Mouse (Mus musculus): ENCODE data around the gene Gm10662. TPM values are rescaled to one million over a fixed set of nuclear protein-coding genes. Genes with fewer than 3 reads are reported as not detected.

Gm10662 gene
- total RNA-seq (2023): not detected

DNA sequence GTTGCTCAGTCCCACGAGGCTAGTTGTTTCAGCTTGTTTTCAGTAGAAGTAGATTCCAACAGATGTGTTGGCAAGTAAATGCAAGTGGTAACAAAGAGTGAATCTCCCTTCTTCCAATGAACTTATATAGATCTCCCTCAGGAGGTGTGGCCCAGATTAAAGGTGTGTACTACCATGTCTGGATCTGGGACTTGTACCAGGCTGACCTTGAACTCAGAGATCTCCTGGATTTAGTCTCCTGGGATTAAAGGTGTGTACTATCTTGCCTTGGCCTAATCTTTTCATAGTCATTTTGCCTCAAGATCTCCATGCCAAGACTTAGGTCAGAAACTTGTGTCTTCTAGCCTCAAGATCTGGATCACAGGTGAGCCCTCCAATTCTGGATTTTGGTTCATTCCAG lies at the start of gene Gm10662:
Gm10662 (minus strand) TSS at position 101 of the 400 bp plus-strand sequence.

Other genes with a start within 250 kb of the Gm10662 start
- not detected for gene Gm4214, start 159.8 kb downstream of the Gm10662 start, total RNA-seq (2023)
- not detected for gene Gm4216, start 124.6 kb downstream of the Gm10662 start, total RNA-seq (2023)
- gene Vmn1r163, start 88.9 kb downstream of the Gm10662 start, total RNA-seq (2023): not detected
- gene Gm8720, start 77.0 kb downstream of the Gm10662 start, total RNA-seq (2023): not detected
- gene Vmn1r165, start 72.9 kb upstream of the Gm10662 start, total RNA-seq (2023): not detected
- not detected for gene Vmn1r166, start 107.2 kb upstream of the Gm10662 start, total RNA-seq (2023)
- gene Gm6902, start 134.4 kb upstream of the Gm10662 start, total RNA-seq (2023): not detected
- gene Nlrp4e, start 156.7 kb upstream of the Gm10662 start, total RNA-seq (2023): not detected
- not detected for gene Nlrp5, start 241.4 kb upstream of the Gm10662 start, total RNA-seq (2023)

Data from CD4-positive naive resting alpha-beta T cell, adult 76 days (primary cell).